Mouse (Mus musculus): Measurements from ENCODE around the gene Hdgfl3. TPM values are rescaled to one million over a fixed set of nuclear protein-coding genes. Genes with fewer than 3 reads are reported as not detected.
"Not testable (repeated sequence)": the region's sequence is repeated elsewhere in the genome, so short reads cannot be mapped to it uniquely, and the experiment has no call there.

Hdgfl3 gene
- total and polyA plus RNA-seq, 2 experiments from 2014 or later: 7.3 to 10.2 TPM

DNA sequence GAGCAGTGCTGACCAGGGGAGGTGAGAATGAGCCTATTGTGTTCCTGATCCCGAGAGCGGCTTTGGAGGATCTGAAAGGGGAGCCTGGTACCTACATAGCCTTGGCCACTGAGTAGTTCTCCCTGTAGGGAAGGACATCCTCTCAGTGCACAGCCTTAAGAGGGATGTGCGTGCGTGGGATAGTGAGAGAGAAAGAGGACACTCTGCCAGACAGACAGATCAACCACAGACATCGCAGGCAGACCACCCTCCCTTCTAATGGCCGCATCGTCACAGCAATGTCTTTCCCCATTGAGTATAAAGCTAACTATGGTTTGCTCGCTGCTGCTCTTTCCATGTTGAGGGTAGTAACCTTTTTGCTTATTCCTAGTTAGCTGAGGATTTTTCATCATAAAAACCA is 90.4 kb downstream of the Hdgfl3 start:
- Histone ChIP-seq H3K27me3 (ENCODE audit: control insufficient read depth, insufficient read depth, low read length) (no peaks in the 10 kb centered on the region), H3K27ac (ENCODE audit: low read depth) (no peak overlapping the region), H3K36me3 (replicated peaks; ENCODE audit: control insufficient read depth, insufficient read depth, low read length) (no peaks in the 10 kb centered on the region), H3K9me3 (replicated peaks; ENCODE audit: control insufficient read depth, low read length) (no peaks in the 10 kb centered on the region), H3K4me1 (ENCODE audit: control insufficient read depth, insufficient read depth) (0 out of 2 replicates have a peak, but pooled peaks cover 6% of the 10 kb centered on the region), H3K4me2 (ENCODE audit: low read depth, low read length) (no peak overlapping the region), H3K9ac (replicated peaks; ENCODE audit: low read depth, low read length) (no peak overlapping the region), H3K4me3 (ENCODE audit: low read depth, low read length) (no peak overlapping the region)
- no peak for DNase-seq (ENCODE audit: low spot score)
- WGBS: 86% methylated on average over 8 of the region's 8 CpGs
- no peak for ATAC-seq (ENCODE audit: insufficient read depth, low read depth)
- TF ChIP-seq CTCF (IDR thresholded peaks at IDR 0.05; ENCODE audit: low read depth): no peak
- TF ChIP-seq EP300 (IDR thresholded peaks at IDR 0.05; ENCODE audit: low read depth): no peak

DNA sequence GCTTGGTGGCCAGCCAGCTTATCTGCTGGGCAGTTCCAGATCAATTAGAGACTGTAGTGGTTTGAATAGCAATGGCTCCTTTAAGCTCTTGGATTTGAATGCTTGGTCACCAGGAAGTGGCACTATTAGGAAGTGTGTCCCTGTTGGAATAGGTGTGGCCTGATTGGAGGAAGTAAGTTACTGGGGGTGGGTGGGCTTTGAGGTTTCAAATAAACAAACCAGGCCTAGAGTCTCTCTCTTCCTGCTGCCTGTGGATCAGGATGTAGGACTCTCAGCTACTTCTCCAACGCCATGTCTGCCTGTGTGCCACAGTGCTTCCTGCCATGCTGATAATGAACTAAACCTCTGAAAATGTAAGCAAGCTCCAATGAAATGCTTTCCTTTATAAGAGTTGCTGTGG is 91.3 kb downstream of the Hdgfl3 start:
- WGBS: 62% methylated on average over 1 of the region's 1 CpGs
- Histone ChIP-seq H3K4me1 (ENCODE audit: control insufficient read depth, insufficient read depth) (0 out of 2 replicates have a peak, but pooled peaks cover 6% of the 10 kb centered on the region), H3K36me3 (replicated peaks; ENCODE audit: control insufficient read depth, insufficient read depth, low read length) (no peaks in the 10 kb centered on the region), H3K27me3 (ENCODE audit: control insufficient read depth, insufficient read depth, low read length) (no peaks in the 10 kb centered on the region), H3K4me3 (ENCODE audit: low read depth, low read length) (no peak overlapping the region), H3K4me2 (ENCODE audit: low read depth, low read length) (no peak overlapping the region), H3K27ac (ENCODE audit: low read depth) (no peak overlapping the region), H3K9me3 (replicated peaks; ENCODE audit: control insufficient read depth, low read length) (no peaks in the 10 kb centered on the region), H3K9ac (replicated peaks; ENCODE audit: low read depth, low read length) (no peak overlapping the region)
- ATAC-seq (ENCODE audit: insufficient read depth, low read depth): no peak
- no peak for DNase-seq (ENCODE audit: low spot score)
- TF ChIP-seq EP300 (IDR thresholded peaks at IDR 0.05; ENCODE audit: low read depth) (no peak), CTCF (IDR thresholded peaks at IDR 0.05; ENCODE audit: low read depth) (no peak)

DNA sequence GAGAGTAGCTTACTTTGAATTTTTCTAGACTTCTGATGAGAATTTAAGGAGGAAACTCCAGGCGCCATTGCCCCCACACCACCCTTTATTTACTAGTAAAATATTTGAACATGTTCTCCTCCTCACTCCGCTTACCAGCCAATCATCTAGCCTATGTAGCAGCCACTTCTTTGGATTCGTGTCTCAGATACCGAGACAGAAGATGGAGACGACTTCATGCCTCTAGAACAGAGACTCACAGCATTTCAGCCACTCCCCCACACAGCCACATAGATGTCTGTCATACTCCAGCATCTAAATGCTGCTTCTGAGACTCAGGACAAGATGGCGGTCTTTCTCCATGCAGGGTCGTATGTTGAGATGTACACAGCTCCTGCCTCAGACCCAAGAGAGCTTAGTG is 92.1 kb downstream of the Hdgfl3 start:
- TF ChIP-seq CTCF (IDR thresholded peaks at IDR 0.05; ENCODE audit: low read depth): no peak
- no peak for TF ChIP-seq EP300 (IDR thresholded peaks at IDR 0.05; ENCODE audit: low read depth)
- no peak overlapping the region for H3K4me3 ChIP-seq (ENCODE audit: low read depth, low read length)
- ATAC-seq (ENCODE audit: insufficient read depth, low read depth) (no peak), DNase-seq (ENCODE audit: low spot score) (no peak)
- no peak overlapping the region for H3K9ac ChIP-seq (replicated peaks; ENCODE audit: low read depth, low read length)
- no peak overlapping the region for H3K27ac ChIP-seq (ENCODE audit: low read depth)
- H3K4me2 ChIP-seq (ENCODE audit: low read depth, low read length): no peak overlapping the region
- H3K9me3 ChIP-seq (replicated peaks; ENCODE audit: control insufficient read depth, low read length): no peaks in the 10 kb centered on the region
- no peaks in the 10 kb centered on the region for H3K27me3 ChIP-seq (ENCODE audit: control insufficient read depth, insufficient read depth, low read length)
- 0 out of 2 replicates have a peak, but pooled peaks cover 6% of the 10 kb centered on the region for H3K4me1 ChIP-seq (ENCODE audit: control insufficient read depth, insufficient read depth)
- WGBS: 91% methylated on average over 7 of the region's 7 CpGs
- no peaks in the 10 kb centered on the region for H3K36me3 ChIP-seq (replicated peaks; ENCODE audit: control insufficient read depth, insufficient read depth, low read length)

- Histone ChIP-seq H3K4me1 (ENCODE audit: control insufficient read depth, insufficient read depth) (0 out of 2 replicates have a peak, but pooled peaks cover 6% of the 10 kb centered on the region), H3K9ac (replicated peaks; ENCODE audit: low read depth, low read length) (no peak overlapping the region), H3K27me3 (ENCODE audit: control insufficient read depth, insufficient read depth, low read length) (no peaks in the 10 kb centered on the region), H3K4me3 (ENCODE audit: low read depth, low read length) (no peak overlapping the region), H3K36me3 (replicated peaks; ENCODE audit: control insufficient read depth, insufficient read depth, low read length) (no peaks in the 10 kb centered on the region), H3K4me2 (ENCODE audit: low read depth, low read length) (no peak overlapping the region), H3K9me3 (replicated peaks; ENCODE audit: control insufficient read depth, low read length) (no peaks in the 10 kb centered on the region), H3K27ac (ENCODE audit: low read depth) (no peak overlapping the region)
- ATAC-seq (ENCODE audit: insufficient read depth, low read depth) (no peak), DNase-seq (ENCODE audit: low spot score) (no peak)
- TF ChIP-seq EP300 (IDR thresholded peaks at IDR 0.05; ENCODE audit: low read depth) (no peak), CTCF (IDR thresholded peaks at IDR 0.05; ENCODE audit: low read depth) (no peak)
- WGBS: 82% methylated on average over 6 of the region's 6 CpGs
Observed at GRCm38 (mm10) chr7:81841439-81841838, 92.8 kb downstream of the Hdgfl3 start.

DNA sequence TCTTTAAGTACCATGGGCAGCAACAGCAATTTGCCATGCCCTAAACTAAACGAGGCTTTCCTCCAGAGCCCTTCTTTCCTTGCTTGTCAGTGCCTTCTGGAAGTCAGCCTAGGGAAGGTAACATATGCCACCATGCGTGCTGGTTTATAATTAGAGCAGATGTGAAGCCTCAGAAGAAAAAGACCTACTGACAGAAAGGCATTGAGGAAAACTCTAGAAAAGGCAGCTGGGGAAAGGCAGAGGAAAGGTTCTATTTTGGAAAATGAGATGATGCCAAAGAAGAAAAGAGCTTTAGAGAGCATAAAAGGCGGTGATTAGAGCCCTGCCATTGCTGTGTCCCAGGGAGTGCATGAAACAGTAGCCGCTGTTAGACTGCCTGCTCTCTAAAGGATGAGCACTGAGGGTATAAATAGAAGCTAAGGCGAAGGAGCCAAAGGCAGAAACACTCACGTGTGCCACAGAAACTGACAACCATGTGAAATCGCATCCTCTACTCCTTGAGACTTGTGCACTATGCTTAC is 93.6 kb downstream of the Hdgfl3 start:
- Histone ChIP-seq H3K27me3 (ENCODE audit: control insufficient read depth, insufficient read depth, low read length) (no peaks in the 10 kb centered on the region), H3K9ac (replicated peaks; ENCODE audit: low read depth, low read length) (no peak overlapping the region), H3K27ac (ENCODE audit: low read depth) (no peak overlapping the region; the same call in 1 of the 2 replicates), H3K4me2 (ENCODE audit: low read depth, low read length) (no peak overlapping the region), H3K4me1 (ENCODE audit: control insufficient read depth, insufficient read depth) (0 out of 2 replicates have a peak, but pooled peaks cover 6% of the 10 kb centered on the region), H3K4me3 (ENCODE audit: low read depth, low read length) (no peak overlapping the region), H3K9me3 (replicated peaks; ENCODE audit: control insufficient read depth, low read length) (no peaks in the 10 kb centered on the region), H3K36me3 (replicated peaks; ENCODE audit: control insufficient read depth, insufficient read depth, low read length) (no peaks in the 10 kb centered on the region)
- peak; percentile 45 for DNase-seq (ENCODE audit: low spot score)
- WGBS: 28% methylated on average over 7 of the region's 7 CpGs
- TF ChIP-seq CTCF (IDR thresholded peaks at IDR 0.05; ENCODE audit: low read depth): no peak
- TF ChIP-seq EP300 (IDR thresholded peaks at IDR 0.05; ENCODE audit: low read depth): no peak
- peak; percentile 63 for ATAC-seq (ENCODE audit: insufficient read depth, low read depth)

GRCm38 (mm10) chr7:81839746-81840145 is 94.5 kb downstream of the Hdgfl3 start:
- no peak overlapping the region for H3K9ac ChIP-seq (replicated peaks; ENCODE audit: low read depth, low read length)
- WGBS: 57% methylated on average over 6 of the region's 6 CpGs
- H3K4me3 ChIP-seq (ENCODE audit: low read depth, low read length): no peak overlapping the region
- ATAC-seq (ENCODE audit: insufficient read depth, low read depth): no peak
- no peak overlapping the region for H3K27ac ChIP-seq (ENCODE audit: low read depth)
- H3K9me3 ChIP-seq (replicated peaks; ENCODE audit: control insufficient read depth, low read length): no peaks in the 10 kb centered on the region
- DNase-seq (ENCODE audit: low spot score): no peak
- no peak for TF ChIP-seq EP300 (IDR thresholded peaks at IDR 0.05; ENCODE audit: low read depth)
- TF ChIP-seq CTCF (IDR thresholded peaks at IDR 0.05; ENCODE audit: low read depth): no peak
- no peaks in the 10 kb centered on the region for H3K27me3 ChIP-seq (ENCODE audit: control insufficient read depth, insufficient read depth, low read length)
- no peaks in the 10 kb centered on the region for H3K36me3 ChIP-seq (replicated peaks; ENCODE audit: control insufficient read depth, insufficient read depth, low read length)
- H3K4me1 ChIP-seq (ENCODE audit: control insufficient read depth, insufficient read depth): 0 out of 2 replicates have a peak, but pooled peaks cover 6% of the 10 kb centered on the region
- H3K4me2 ChIP-seq (ENCODE audit: low read depth, low read length): no peak overlapping the region

- H3K4me3 ChIP-seq (ENCODE audit: low read depth, low read length): not testable (repeated sequence)
Observed at GRCm38 (mm10) chr7:81837771-81838170, 96.5 kb downstream of the Hdgfl3 start.

More at GRCm38 (mm10) chr7:81837771-81838170, 96.5 kb downstream of the Hdgfl3 start:
- not testable (repeated sequence) for H3K9ac ChIP-seq (replicated peaks; ENCODE audit: low read depth, low read length); H3K4me2 ChIP-seq (ENCODE audit: low read depth, low read length); H3K36me3 ChIP-seq (replicated peaks; ENCODE audit: control insufficient read depth, insufficient read depth, low read length); ATAC-seq (ENCODE audit: insufficient read depth, low read depth); H3K9me3 ChIP-seq (replicated peaks; ENCODE audit: control insufficient read depth, low read length); H3K27me3 ChIP-seq (ENCODE audit: control insufficient read depth, insufficient read depth, low read length); DNase-seq (ENCODE audit: low spot score); H3K27ac ChIP-seq (ENCODE audit: low read depth); H3K4me1 ChIP-seq (ENCODE audit: control insufficient read depth, insufficient read depth)
- 67% methylated on average over 5 of the region's 5 CpGs for WGBS

Measured in heart, postnatal 0 days (tissue).